Mouse (Mus musculus): ENCODE results near the gene Otud1.

Gene Otud1

GRCm38 (mm10) chr2:19657158-19657874 lies at the start of gene Otud1:
Otud1 (plus strand) TSS chr2:19657752.
- peak; percentile 98 for DNase-seq (ENCODE audit: low read depth, low spot score)

- DNase-seq (ENCODE audit: low read depth, low spot score) = no peak
Observed at GRCm38 (mm10) chr2:19607852-19608251, 49.7 kb upstream of the Otud1 start.

DNA sequence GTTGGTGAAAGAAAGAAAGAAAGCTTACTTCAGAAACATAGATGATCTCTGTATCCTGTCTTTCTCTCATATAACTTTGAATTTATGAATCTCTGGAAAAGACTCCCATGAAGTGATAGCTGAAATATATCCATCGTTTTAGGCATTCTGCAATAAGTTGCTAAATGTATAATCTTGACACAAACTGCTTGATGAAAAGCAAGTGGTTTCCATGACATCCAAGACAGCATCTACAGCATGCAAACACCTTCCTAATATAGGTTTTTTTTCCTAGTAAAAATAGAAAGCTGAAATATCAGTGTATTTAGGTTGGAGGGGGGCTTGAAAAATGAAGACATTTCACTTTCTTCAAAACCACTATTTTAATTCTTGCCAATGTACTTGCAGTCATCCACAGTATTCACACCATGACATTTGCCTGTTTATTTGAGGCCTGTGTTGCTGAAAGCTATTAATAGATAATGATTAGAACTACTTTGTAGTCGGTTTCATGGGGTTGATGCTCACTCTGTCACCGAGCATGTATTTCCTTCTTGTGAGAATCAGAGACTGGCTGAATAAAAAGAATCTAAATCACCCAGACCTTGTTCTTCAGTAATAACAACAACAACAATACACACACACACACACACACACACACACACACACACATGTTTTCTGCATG lies 49.0 kb upstream of the Otud1 start:
- no peak for DNase-seq (ENCODE audit: low read depth, low spot score)

DNA sequence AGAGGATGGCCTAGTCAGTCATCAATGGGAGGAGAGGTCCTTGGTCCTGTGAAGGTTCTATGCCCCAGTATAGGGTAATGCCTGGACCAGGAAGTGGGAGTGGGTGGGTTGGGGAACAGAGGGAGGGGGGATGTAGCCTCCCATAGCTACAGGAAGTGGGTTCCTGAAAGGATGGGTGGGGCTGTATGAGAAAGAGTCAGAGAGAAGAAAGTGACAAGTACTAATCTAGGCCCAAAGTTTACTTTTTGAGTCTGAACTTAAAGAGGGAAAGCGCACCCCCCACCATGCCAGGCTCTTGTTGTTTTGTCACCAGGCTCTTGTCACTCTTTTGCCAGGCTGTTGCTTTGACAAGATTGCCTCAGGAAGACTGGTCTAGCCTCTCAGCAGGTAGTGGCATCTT lies 35.5 kb upstream of the Otud1 start:
- peak; percentile 55 for DNase-seq (ENCODE audit: low read depth, low spot score)

GRCm38 (mm10) chr2:19627044-19627443 lies 30.5 kb upstream of the Otud1 start:
- DNase-seq (ENCODE audit: low read depth, low spot score) = no peak

DNA sequence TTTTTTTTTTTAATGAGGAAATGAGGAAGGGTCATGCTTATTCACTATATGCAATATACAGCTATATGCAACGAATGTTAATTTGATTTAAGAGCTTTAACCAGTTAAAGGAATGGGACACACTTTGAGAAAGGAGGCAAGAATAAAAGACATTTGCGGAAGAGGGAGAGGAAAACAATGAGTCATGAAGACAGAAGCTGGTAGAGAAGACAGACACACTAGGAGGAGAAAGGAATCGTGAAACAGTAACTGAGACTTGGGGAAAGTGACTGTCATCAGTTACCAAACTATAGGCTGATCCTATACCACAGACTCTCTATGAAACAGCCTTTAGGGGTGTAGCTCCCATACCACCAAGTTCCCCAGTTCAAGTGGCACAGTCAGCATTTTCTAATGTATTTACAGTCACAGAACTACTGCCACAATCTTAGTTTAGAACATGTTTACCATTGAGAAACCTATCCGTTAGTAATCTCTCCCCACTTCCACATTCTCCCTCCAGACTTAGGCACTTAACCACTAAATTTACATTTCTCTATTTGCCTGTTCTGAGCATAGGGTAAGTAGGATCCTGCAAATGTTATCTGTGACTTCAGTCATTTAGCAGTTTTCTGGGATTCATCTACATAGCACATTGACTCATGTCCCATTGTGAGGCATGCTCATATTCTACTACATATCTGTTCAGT lies 29.5 kb upstream of the Otud1 start:
- peak; percentile 25 for DNase-seq (ENCODE audit: low read depth, low spot score)

DNA sequence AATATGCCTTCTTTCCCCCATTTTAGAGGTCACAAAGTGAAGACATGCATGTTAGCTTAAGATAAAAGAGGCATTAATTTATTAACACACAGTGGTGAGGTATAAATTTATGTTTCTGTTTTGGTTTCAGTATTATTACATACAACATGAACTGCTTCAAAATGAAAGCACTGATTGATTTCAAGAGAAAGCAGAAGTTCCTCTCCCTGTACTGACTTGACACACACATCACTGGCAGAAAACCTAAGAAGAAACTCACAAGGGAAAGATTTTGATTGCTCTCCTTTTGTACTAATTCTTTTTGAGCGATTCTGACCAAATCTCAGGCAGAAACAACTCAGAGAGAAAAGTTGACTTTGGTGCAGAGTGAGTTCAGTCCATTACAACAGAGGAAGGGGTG lies 27.0 kb upstream of the Otud1 start:
- peak; percentile 39 for DNase-seq (ENCODE audit: low read depth, low spot score)

DNA sequence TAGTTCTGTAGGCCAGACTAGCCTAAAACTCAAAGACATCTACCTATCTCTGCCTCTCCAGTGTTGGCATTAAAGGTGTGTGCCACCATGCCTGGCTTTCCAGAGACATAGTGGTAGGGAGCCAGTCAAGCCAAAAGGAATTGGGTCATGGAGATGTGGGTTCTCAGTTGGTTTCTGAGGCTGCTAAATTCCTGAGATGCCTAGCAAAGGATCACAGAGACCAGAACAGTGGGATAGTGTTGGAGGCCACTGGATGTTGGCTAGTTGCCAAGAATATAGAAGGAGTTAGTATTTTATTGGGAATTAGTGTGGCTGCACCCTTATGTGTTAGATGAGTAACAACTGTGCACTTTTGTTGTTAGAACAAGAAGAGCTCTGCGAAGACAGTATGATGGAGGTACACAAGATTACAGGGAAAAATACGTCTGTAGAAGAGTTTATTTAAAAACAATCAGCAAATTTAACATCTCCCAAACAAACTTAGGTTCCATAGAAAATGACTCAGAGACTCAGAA lies 24.1 kb upstream of the Otud1 start:
- no peak for DNase-seq (ENCODE audit: low read depth, low spot score)

GRCm38 (mm10) chr2:19645182-19645581 lies 12.4 kb upstream of the Otud1 start:
- DNase-seq (ENCODE audit: low read depth, low spot score) = no peak

- no peak for DNase-seq (ENCODE audit: low read depth, low spot score)
Observed at GRCm38 (mm10) chr2:19646144-19646543, 11.4 kb upstream of the Otud1 start.

DNA sequence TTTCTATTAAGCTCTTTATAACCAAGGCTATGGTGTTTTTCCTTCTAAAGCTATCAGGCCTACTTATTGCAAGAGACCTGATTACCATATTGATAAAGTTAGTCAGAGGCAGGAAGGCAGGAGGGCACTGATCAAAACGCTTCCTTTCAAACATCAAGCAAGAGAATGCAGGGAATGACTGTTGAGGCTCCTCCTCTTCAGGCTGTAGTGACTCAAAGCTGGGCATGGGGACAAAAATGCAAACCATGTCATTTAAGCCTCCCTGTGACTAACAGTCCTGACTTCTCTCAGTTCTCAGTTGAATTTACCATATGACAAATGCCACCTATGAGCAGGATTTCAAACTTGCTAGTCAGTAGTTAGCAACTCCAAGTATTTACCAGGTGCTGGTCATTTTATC lies 10.6 kb upstream of the Otud1 start:
- DNase-seq (ENCODE audit: low read depth, low spot score) = no peak

- no peak for DNase-seq (ENCODE audit: low read depth, low spot score)
Observed at GRCm38 (mm10) chr2:19656436-19656835, 1.1 kb upstream of the Otud1 start.

DNA sequence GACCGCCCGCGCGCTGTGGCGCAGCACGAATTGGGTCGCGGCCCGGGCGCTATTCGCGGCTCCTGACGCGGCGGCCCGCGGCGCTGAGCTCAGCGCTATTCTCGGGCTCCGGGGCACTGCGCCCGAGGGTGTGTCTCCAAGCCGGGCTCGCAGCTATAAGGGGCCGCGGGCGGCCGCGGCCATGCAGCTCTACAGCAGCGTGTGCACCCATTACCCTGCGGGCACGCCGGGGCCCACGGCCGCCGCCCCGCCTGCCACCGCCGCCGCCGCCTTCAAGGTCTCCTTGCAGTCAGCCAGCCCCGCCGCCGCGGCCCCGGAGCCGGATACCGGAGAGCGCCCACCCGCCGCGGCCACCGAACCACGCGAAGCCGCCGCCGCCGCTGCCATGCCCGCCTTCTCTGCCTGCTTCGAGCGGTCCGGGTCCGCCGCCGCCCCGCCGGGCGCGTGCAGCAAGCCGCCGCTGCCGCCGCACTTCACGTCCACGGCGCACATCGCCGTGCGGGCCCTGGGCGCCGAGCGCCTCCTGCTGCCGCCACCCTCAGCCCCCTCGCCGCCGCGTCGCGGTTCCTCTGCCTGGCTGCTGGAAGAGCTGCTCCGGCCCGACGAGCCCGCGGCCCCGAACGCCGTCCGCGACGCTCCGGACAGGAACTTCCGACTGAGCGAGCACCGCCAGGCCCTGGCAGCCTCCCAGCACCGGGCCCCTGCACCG lies 483 bp downstream of the Otud1 start:
- peak; percentile 79 for DNase-seq (ENCODE audit: low read depth, low spot score)

- peak; percentile 54 for DNase-seq (ENCODE audit: low read depth, low spot score)
Observed at GRCm38 (mm10) chr2:19658661-19659384, 1.3 kb downstream of the Otud1 start.

- DNase-seq (ENCODE audit: low read depth, low spot score) = no peak
Observed at GRCm38 (mm10) chr2:19660875-19661274, 3.3 kb downstream of the Otud1 start.

DNA sequence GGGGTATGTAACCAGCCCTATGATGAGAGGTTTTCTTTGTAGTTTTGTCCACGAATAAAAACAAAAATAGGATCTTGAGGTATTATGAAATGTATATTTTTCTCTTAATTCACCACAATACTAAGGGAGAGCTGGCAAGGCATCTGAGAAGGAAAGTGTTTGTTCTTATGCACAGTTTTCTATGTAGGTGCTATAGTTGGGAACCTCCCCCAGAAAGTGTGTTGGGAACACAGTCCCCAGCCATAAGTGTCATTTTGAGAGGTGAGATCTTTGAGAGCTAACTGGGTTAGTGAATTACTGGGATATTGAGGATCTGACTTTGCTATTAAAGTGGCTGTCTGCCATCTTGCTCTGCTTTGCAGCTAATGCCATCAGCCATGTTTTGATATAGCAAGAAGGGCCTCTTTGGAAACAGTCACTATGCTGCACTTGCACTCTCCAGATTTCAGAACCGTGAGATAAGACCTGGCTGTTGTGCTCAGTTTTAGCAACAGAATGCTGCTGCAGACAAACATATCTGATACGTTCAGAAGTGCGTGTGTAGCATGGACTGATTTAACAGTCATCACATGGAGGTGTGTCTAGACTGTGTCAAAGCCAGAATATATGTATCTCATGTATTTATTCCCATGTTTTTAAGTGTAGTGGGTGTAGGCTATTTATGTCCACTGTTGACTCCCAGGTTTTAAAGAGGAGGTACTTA lies 5.7 kb downstream of the Otud1 start:
- DNase-seq (ENCODE audit: low read depth, low spot score) = no peak

DNA sequence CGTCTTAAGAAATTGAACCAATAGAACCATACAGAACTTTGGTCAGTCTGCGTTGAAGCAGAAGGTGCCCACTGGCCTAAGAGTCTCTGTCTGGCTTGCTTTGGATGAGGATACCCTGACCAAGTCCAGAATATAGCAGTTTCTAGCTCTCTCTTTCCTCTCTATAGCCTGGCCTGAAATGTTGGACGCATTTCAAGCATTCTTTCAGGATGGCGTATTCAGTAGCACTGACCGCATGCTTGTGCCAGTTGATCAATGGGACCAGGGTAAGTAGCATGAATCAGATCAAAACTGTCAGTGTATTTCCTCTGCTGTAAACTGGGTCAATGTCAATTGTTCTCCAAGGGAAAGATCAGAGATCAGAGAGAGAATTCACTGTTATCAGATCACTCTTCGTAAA lies 6.6 kb downstream of the Otud1 start:
- no peak for DNase-seq (ENCODE audit: low read depth, low spot score)

GRCm38 (mm10) chr2:19664555-19665475 lies 7.3 kb downstream of the Otud1 start:
- peak; percentile 11 for DNase-seq (ENCODE audit: low read depth, low spot score)

DNA sequence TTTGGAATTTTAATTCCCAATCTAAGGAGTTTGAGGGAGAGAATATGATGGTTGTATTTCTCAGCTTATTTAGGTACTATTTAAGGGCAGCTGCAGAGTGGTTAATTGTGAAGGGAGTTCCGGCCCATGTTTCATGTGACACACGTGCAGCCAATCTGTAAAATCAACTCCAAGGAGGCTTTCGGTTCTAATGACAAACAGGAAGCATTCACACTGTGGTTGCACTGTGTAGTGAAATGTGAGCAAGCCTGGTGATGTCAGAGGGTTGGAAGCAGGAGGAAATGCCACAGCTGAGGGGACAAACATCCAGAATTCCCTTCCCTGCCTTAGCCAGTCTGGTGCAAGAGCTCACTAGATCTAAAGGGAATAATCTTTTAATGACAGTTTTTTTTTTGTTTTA lies 8.3 kb downstream of the Otud1 start:
- DNase-seq (ENCODE audit: low read depth, low spot score) = peak; percentile 60

Measured in CD4-positive helper T cell, adult 2 months (primary cell).